Comparison of ENCODE assay signal across 30 mouse cellular contexts in the genomic region with DNA sequence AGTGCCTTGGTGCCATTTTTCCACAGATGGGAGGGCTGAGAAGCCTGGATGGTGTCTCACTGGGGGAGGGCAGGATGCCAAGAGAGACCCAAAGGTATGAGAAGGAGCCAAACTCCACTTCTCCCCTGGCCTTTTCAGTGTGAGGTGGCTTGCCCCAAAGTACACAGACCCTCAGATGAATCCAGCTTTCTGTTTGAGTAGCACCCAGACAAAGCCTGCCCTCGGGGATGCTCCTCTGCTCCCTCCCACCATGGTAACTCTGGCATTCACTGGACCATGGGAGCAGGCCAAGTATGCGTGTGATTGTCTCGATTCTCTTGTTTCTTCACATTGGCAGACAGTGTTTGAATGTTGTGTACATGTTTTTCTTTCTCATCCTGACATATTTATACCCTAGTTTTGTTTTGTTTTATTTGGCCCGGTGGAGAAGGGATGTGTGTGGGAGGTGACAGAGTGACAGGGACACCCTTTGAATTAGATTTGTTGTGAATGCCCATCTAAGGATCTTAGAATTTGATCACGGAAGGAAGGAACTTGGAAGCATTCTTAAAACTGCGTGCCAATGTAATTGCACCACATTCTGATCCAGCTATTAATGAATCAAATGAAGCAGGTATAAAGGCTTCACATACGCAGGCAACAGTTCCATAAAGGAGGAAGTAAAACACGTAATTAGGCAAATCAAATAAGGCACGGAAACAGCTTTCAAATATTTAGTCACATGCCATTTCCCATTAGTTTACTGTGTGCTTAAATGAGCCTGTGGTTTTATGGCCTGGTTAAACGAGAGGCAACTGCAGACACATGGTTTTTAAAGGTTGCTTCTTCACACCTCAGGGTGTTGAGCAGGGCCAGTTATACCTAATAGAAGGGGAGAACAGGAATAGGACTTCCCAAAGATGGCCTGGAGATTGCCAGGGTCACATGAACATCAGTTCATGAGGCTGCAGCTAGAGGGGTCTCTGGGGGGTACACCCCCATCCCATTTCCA. TPM values are rescaled to one million over a fixed set of nuclear protein-coding genes. Genes with fewer than 3 reads are reported as not detected.
DNase-seq lines count a peak whose midpoint lies in the region; ATAC-seq lines count a peak whose summit lies in the region.
"Had no signal": no experiment of that assay in that cellular context is flagged by ENCODE, and none has a peak within 500 bp of the region (broad histone marks: within the 10 kb centered on the region; RNA-seq: fewer than 3 reads in every experiment).

No protein-coding gene starts in this region.

- H3K36me3 ChIP-seq in forebrain, embryonic 14.5 days (ENCODE audit: control insufficient read depth, insufficient read depth, low read length), result no peaks in the 10 kb centered on the region
- H3K36me3 ChIP-seq in forebrain, embryonic 15.5 days, result no peaks in the 10 kb centered on the region
- H3K36me3 ChIP-seq in hindbrain, embryonic 16.5 days (ENCODE audit: control insufficient read depth, insufficient read depth, low read length), result no peaks in the 10 kb centered on the region
- no peaks in the 10 kb centered on the region for H3K36me3 ChIP-seq in hindbrain, embryonic 11.5 days (ENCODE audit: control insufficient read depth, insufficient read depth, low read length)
- H3K36me3 ChIP-seq in neural tube, embryonic 14.5 days (ENCODE audit: control insufficient read depth, insufficient read depth, low read length), result no peaks in the 10 kb centered on the region
- H3K36me3 ChIP-seq in liver, embryonic 11.5 days (ENCODE audit: control insufficient read depth, insufficient read depth, low read length), result no peaks in the 10 kb centered on the region
- H3K36me3 ChIP-seq: embryonic facial prominence, embryonic 10.5 days; embryonic facial prominence, embryonic 15.5 days; heart, embryonic 13.5 days; intestine, embryonic 15.5 days; limb, embryonic 12.5 days; lung, embryonic 15.5 days had no signal

- no peak for ATAC-seq in forebrain, embryonic 14.5 days
- ATAC-seq in forebrain, embryonic 15.5 days (replicated peaks), result no peak
- peak; percentile 73; the same call in 1 of the 2 replicates for ATAC-seq in hindbrain, embryonic 16.5 days
- ATAC-seq in hindbrain, embryonic 11.5 days (ENCODE audit: low FRiP score), result no peak
- ATAC-seq in neural tube, embryonic 14.5 days (ENCODE audit: low read depth), result peak; percentile 82
- ATAC-seq in liver, embryonic 11.5 days (replicated peaks; ENCODE audit: low FRiP score), result no peak
- ATAC-seq: forebrain, embryonic 13.5 days; midbrain, embryonic 16.5 days had no signal

- H3K4me3 ChIP-seq in forebrain, embryonic 14.5 days (ENCODE audit: low read depth, low read length), result no peak overlapping the region
- H3K4me3 ChIP-seq in forebrain, embryonic 15.5 days, result no peak overlapping the region
- H3K4me3 ChIP-seq in hindbrain, embryonic 16.5 days (ENCODE audit: low read length), result no peak overlapping the region
- H3K4me3 ChIP-seq in hindbrain, embryonic 11.5 days (ENCODE audit: low read depth, low read length), result no peak overlapping the region
- H3K4me3 ChIP-seq in neural tube, embryonic 14.5 days (ENCODE audit: low read depth, low read length), result no peak overlapping the region
- no peak overlapping the region for H3K4me3 ChIP-seq in liver, embryonic 11.5 days (ENCODE audit: low read depth, low read length)
- H3K4me3 ChIP-seq: embryonic facial prominence, embryonic 10.5 days; embryonic facial prominence, embryonic 15.5 days; forebrain, embryonic 13.5 days; heart, adult 2 months; heart, embryonic 13.5 days; intestine, embryonic 15.5 days; limb, embryonic 12.5 days; lung, embryonic 15.5 days had no signal

- DNase-seq in forebrain, embryonic 14.5 days (ENCODE audit: low spot score), result peak; percentile 20
- DNase-seq in hindbrain, embryonic 11.5 days (ENCODE audit: low spot score), result no peak
- peak; percentile 91 for DNase-seq in Muller cell, postnatal 12 days (ENCODE audit: inconsistent ontology term)
- no peak for DNase-seq in liver, embryonic 11.5 days (ENCODE audit: low spot score)
- no peak for DNase-seq in thymus, adult 18-20 months
- DNase-seq: adrenal gland, postnatal 14 days; cerebellum, adult 18-20 months; cerebellum, postnatal 25 days; gastrocnemius, postnatal 25 days; heart, adult 2 months; heart, postnatal 10 days; kidney, adult 2 months; lung, postnatal 36 days; right cerebral cortex, adult 18-20 months; right cerebral cortex, postnatal 4 days; thymus, postnatal 14 days had no signal

- H3K4me1 ChIP-seq in forebrain, embryonic 14.5 days (ENCODE audit: control insufficient read depth, insufficient read depth, low read length), result no peaks in the 10 kb centered on the region; the same call in 1 of the 2 replicates
- 0 out of 2 replicates have a peak, but pooled peaks cover 9% of the 10 kb centered on the region for H3K4me1 ChIP-seq in forebrain, embryonic 15.5 days
- no peaks in the 10 kb centered on the region for H3K4me1 ChIP-seq in hindbrain, embryonic 16.5 days (ENCODE audit: control insufficient read depth, insufficient read depth, low read depth, low read length)
- H3K4me1 ChIP-seq in hindbrain, embryonic 11.5 days (replicated peaks; ENCODE audit: control insufficient read depth, insufficient read depth, low read length), result no peaks in the 10 kb centered on the region
- no peaks in the 10 kb centered on the region for H3K4me1 ChIP-seq in neural tube, embryonic 14.5 days (ENCODE audit: control insufficient read depth, insufficient read depth, low read length)
- H3K4me1 ChIP-seq in liver, embryonic 11.5 days (replicated peaks; ENCODE audit: control insufficient read depth, insufficient read depth, low read length), result no peaks in the 10 kb centered on the region
- H3K4me1 ChIP-seq: embryonic facial prominence, embryonic 10.5 days; embryonic facial prominence, embryonic 15.5 days; forebrain, embryonic 13.5 days; heart, embryonic 13.5 days; intestine, embryonic 15.5 days; limb, embryonic 12.5 days had no signal

- no peaks in the 10 kb centered on the region for H3K9me3 ChIP-seq in forebrain, embryonic 14.5 days (replicated peaks; ENCODE audit: control insufficient read depth, low read length)
- no peaks in the 10 kb centered on the region for H3K9me3 ChIP-seq in forebrain, embryonic 15.5 days
- no peaks in the 10 kb centered on the region for H3K9me3 ChIP-seq in hindbrain, embryonic 16.5 days (ENCODE audit: control insufficient read depth, low read length)
- no peaks in the 10 kb centered on the region for H3K9me3 ChIP-seq in hindbrain, embryonic 11.5 days (ENCODE audit: control insufficient read depth, low read length)
- H3K9me3 ChIP-seq in neural tube, embryonic 14.5 days (ENCODE audit: control insufficient read depth, low read length), result no peaks in the 10 kb centered on the region
- H3K9me3 ChIP-seq in liver, embryonic 11.5 days (ENCODE audit: control insufficient read depth, low read length), result no peaks in the 10 kb centered on the region
- H3K9me3 ChIP-seq: embryonic facial prominence, embryonic 10.5 days; embryonic facial prominence, embryonic 15.5 days; forebrain, embryonic 13.5 days; heart, embryonic 13.5 days; intestine, embryonic 15.5 days; limb, embryonic 12.5 days; lung, embryonic 15.5 days had no signal

- H3K4me2 ChIP-seq in forebrain, embryonic 14.5 days (ENCODE audit: low read length), result no peak overlapping the region
- no peak overlapping the region for H3K4me2 ChIP-seq in forebrain, embryonic 15.5 days (replicated peaks)
- H3K4me2 ChIP-seq in hindbrain, embryonic 16.5 days (ENCODE audit: low read length), result no peak overlapping the region
- H3K4me2 ChIP-seq in hindbrain, embryonic 11.5 days (replicated peaks; ENCODE audit: low read depth, low read length), result no peak overlapping the region
- H3K4me2 ChIP-seq in neural tube, embryonic 14.5 days (ENCODE audit: low read depth, low read length), result no peak overlapping the region
- no peak overlapping the region for H3K4me2 ChIP-seq in liver, embryonic 11.5 days
- H3K4me2 ChIP-seq: embryonic facial prominence, embryonic 15.5 days; forebrain, embryonic 13.5 days; heart, embryonic 13.5 days; intestine, embryonic 15.5 days; limb, embryonic 12.5 days; lung, embryonic 15.5 days; midbrain, embryonic 11.5 days had no signal

- H3K27ac ChIP-seq in forebrain, embryonic 14.5 days (ENCODE audit: low read depth, low read length), result no peak overlapping the region
- H3K27ac ChIP-seq in forebrain, embryonic 15.5 days (replicated peaks), result no peak overlapping the region
- no peak overlapping the region for H3K27ac ChIP-seq in hindbrain, embryonic 16.5 days (ENCODE audit: low read depth, low read length)
- no peak overlapping the region for H3K27ac ChIP-seq in hindbrain, embryonic 11.5 days (ENCODE audit: low read depth, low read length)
- no peak overlapping the region for H3K27ac ChIP-seq in neural tube, embryonic 14.5 days (ENCODE audit: low read depth, low read length)
- H3K27ac ChIP-seq in liver, embryonic 11.5 days (ENCODE audit: low read depth, low read length), result no peak overlapping the region
- H3K27ac ChIP-seq: embryonic facial prominence, embryonic 10.5 days; embryonic facial prominence, embryonic 15.5 days; forebrain, embryonic 13.5 days; heart, adult 2 months; heart, embryonic 13.5 days; intestine, embryonic 15.5 days; limb, embryonic 12.5 days; lung, embryonic 15.5 days had no signal

- H3K27me3 ChIP-seq in forebrain, embryonic 14.5 days (replicated peaks; ENCODE audit: control insufficient read depth, insufficient read depth, low read length), result no peaks in the 10 kb centered on the region
- no peaks in the 10 kb centered on the region for H3K27me3 ChIP-seq in forebrain, embryonic 15.5 days
- no peaks in the 10 kb centered on the region for H3K27me3 ChIP-seq in hindbrain, embryonic 16.5 days (replicated peaks; ENCODE audit: control insufficient read depth, insufficient read depth, low read length)
- H3K27me3 ChIP-seq in hindbrain, embryonic 11.5 days (ENCODE audit: control insufficient read depth, insufficient read depth, low read length), result no peaks in the 10 kb centered on the region
- H3K27me3 ChIP-seq in neural tube, embryonic 14.5 days (ENCODE audit: control insufficient read depth, insufficient read depth, low read length), result no peaks in the 10 kb centered on the region; the same call in 1 of the 2 replicates
- no peaks in the 10 kb centered on the region; the same call in 1 of the 2 replicates for H3K27me3 ChIP-seq in liver, embryonic 11.5 days (replicated peaks; ENCODE audit: control insufficient read depth, insufficient read depth, low read length)
- H3K27me3 ChIP-seq: forebrain, embryonic 13.5 days; intestine, embryonic 15.5 days; lung, embryonic 15.5 days had no signal

- WGBS in forebrain, embryonic 14.5 days, result 41% methylated on average over 10 of the region's 10 CpGs
- WGBS in forebrain, embryonic 15.5 days, result 32% methylated on average over 10 of the region's 10 CpGs
- WGBS in hindbrain, embryonic 16.5 days, result 44% methylated on average over 10 of the region's 10 CpGs
- 72% methylated on average over 10 of the region's 10 CpGs for WGBS in hindbrain, embryonic 11.5 days
- WGBS in neural tube, embryonic 14.5 days, result 27% methylated on average over 10 of the region's 10 CpGs
- 72% methylated on average over 10 of the region's 10 CpGs for WGBS in liver, embryonic 11.5 days

- no peak overlapping the region for H3K9ac ChIP-seq in forebrain, embryonic 14.5 days (ENCODE audit: low read length)
- H3K9ac ChIP-seq in forebrain, embryonic 15.5 days (replicated peaks), result no peak overlapping the region
- no peak overlapping the region for H3K9ac ChIP-seq in hindbrain, embryonic 16.5 days (ENCODE audit: low read depth, low read length)
- H3K9ac ChIP-seq in hindbrain, embryonic 11.5 days (ENCODE audit: low read depth, low read length), result no peak overlapping the region
- H3K9ac ChIP-seq in neural tube, embryonic 14.5 days (replicated peaks; ENCODE audit: low read depth, low read length), result no peak overlapping the region
- no peak overlapping the region for H3K9ac ChIP-seq in liver, embryonic 11.5 days (ENCODE audit: low read depth, low read length)
- H3K9ac ChIP-seq: embryonic facial prominence, embryonic 15.5 days; forebrain, embryonic 13.5 days; heart, embryonic 13.5 days; intestine, embryonic 15.5 days; limb, embryonic 12.5 days; lung, embryonic 15.5 days had no signal

RNA-seq across cellular contexts. Expression of a gene that starts 9.6 kb away (rescaled TPM):
- 0.70 and 0.84 TPM in 2 replicates for polyA plus RNA-seq in forebrain, embryonic 14.5 days (2014; fragmentation: Nextera tagmentation; extraction: Ambion mirVana)
- 0.49 and 0.81 TPM in 2 replicates for polyA plus RNA-seq in forebrain, embryonic 15.5 days (2015; fragmentation: Nextera tagmentation; extraction: Ambion mirVana)
- polyA plus RNA-seq in hindbrain, embryonic 16.5 days (2015; fragmentation: Nextera tagmentation; extraction: Ambion mirVana), result 0.93 and 0.97 TPM in 2 replicates
- polyA plus RNA-seq in hindbrain, embryonic 11.5 days (2014; fragmentation: Nextera tagmentation; extraction: Ambion mirVana), result 1.6 and 2.7 TPM in 2 replicates
- 0.68 and 0.86 TPM in 2 replicates for polyA plus RNA-seq in neural tube, embryonic 14.5 days (2014; fragmentation: Nextera tagmentation; extraction: Ambion mirVana)
- 0.14 and 0.21 TPM in 2 replicates for polyA plus RNA-seq in liver, embryonic 11.5 days (2014; fragmentation: Nextera tagmentation; extraction: Ambion mirVana)
- polyA plus RNA-seq: heart, adult 2 months; liver, embryonic 16.5 days; spleen, adult 2 months had no signal

Comparison
In these comparisons a context has a peak if more than half of its experiments do, and no peak if none do; other contexts are left out.
1. ATAC-seq: peak in hindbrain, embryonic 16.5 days (single experiment) and neural tube, embryonic 14.5 days (single experiment); none in forebrain, embryonic 14.5 days (single experiment), forebrain, embryonic 15.5 days (single experiment), hindbrain, embryonic 11.5 days (single experiment) and liver, embryonic 11.5 days (single experiment).
2. DNase-seq: peak in forebrain, embryonic 14.5 days (single experiment) and Muller cell, postnatal 12 days (single experiment); none in hindbrain, embryonic 11.5 days (single experiment), liver, embryonic 11.5 days (single experiment) and thymus, adult 18-20 months (0 of 2).